Mouse (Mus musculus) lung, postnatal 14 days (tissue): ENCODE measurements at regions not wholly inside any gene's neighbourhood (a gene's known extent, or its start where the extent isn't known, plus 50 kb on each side); places are given as distances from the start of the nearest gene placed in this dataset.

ENCODE experiments used
- DNase-seq: peaks from one replicate; pipeline ENCODE4 v3.0.0; 2021

DNA sequence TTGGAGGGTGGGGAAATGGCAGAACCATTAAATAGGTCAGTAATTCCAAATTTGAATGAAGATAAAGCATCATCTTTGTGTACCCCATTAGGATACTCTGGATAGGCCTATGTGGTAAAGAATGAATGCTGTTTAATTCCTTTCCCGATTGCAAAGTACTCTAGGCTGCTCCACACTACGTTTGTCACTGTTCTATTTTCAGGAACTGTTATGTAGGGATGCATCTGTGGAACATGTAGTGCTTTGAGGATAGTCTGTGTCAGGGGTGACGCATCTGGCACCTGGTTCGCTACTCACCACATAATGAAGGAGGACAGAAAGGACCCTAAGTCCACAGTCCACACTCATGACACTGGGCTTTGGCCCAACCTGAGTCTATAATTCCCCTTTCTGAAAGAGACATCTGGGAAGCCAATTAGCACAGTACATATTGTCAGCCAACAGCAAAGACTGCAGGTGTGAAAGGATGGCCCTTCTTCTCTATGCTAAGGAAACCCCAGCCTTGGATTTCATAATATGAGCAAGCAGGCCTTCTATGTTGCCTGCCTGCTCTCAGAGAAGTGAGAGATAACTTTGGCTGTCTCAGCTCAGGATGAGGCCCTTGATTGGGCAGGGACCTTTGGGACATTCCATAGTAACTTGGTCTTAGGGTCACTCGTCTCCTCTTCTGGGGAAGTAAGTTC, 230.4 kb upstream of the Marcks start:
- DNase-seq: no peak

DNA sequence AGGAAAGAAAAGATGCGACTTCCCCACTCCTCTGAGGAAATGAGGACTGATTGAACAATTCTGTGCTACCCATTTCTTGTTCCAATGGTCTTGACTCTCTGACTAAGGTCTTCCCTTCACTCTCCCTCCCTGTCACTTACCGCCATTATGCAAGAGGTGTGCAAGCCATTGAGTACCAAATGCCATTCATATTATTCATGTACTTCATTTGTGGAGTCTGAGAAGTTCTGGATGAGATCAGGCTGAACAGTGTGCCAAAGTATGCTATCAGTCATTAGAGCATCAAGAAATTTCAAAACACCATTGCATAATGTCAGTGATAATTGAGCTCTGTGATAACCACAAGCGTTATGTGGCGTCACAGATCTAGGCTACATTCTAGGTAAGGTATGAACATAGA, 229.1 kb upstream of the Marcks start:
- no peak for DNase-seq

DNA sequence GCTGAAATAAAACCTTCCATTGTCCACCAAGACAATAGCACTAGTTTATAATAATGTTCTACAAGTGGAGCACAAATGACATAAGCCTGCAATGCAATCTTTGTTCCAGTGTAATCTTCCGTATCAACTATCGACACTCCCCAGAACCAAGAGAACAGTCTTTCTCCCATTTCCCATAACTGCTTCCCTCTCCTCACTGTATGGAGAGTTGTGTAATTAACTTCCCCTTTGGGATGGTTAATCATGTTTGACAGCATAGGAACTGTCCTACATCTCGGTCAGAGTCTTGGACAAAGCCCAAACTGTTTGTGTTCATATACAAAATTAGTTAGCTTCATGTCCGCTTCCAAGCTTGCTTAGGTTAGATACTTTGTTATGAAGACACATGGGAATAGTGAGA, 225.8 kb upstream of the Marcks start:
- DNase-seq: no peak

DNA sequence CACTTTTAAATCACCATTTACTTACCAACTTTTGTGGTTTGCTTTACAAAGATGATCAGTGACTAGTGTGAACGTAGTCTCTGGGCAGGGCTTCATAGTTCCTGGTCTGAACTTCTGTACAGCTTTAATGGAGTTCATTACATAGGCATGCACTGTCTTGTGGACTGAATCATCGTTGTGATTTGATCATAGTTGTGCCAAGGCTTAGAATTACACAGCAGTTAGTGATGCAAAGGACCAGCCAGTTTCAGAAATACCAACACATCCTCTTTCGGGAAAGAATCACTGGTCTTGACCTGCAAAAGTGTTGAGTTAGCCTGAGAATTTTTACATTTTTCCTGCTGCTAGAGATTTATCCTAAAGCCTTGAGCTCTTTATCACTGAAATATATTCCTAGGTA, 222.3 kb upstream of the Marcks start:
- no peak for DNase-seq

DNA sequence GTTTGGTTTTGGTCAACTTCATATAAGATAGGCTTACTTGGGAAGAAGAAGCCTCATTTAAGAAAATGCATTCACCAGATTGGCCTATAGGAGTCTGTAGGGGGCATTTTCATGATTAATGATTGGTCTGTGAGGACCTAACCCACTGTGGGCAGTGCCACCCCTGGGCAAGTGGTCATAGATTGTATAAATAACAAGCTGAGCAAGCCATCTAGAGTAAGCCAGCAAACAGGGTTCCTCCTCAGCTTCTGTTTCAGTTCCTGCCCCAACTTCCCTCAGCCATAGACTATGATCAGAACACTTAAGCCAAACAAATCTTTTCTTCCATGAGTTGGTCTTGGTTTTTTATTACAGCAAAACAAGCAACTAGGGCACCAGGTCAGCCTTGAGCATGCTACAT, 220.2 kb upstream of the Marcks start:
- DNase-seq: no peak

DNA sequence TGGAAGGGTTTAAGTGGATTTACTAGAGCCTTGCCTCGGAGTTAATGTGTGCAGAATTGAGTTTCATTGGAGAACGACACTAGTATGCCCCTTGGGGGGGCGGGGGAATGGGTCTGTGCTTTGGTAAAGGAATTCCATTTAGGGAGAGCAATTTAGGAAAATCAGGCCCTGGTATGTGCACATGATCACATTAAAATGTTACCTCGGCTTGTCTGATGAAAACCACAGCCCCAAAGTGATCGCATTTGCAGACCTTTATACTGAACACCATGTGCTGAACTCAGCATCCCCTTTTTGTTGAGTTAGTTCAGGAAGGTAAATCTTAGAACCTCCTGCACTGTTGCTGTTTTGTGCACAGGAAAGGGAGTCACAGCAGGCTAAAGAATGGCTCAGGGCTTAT, 219.6 kb upstream of the Marcks start:
- DNase-seq: no peak

DNA sequence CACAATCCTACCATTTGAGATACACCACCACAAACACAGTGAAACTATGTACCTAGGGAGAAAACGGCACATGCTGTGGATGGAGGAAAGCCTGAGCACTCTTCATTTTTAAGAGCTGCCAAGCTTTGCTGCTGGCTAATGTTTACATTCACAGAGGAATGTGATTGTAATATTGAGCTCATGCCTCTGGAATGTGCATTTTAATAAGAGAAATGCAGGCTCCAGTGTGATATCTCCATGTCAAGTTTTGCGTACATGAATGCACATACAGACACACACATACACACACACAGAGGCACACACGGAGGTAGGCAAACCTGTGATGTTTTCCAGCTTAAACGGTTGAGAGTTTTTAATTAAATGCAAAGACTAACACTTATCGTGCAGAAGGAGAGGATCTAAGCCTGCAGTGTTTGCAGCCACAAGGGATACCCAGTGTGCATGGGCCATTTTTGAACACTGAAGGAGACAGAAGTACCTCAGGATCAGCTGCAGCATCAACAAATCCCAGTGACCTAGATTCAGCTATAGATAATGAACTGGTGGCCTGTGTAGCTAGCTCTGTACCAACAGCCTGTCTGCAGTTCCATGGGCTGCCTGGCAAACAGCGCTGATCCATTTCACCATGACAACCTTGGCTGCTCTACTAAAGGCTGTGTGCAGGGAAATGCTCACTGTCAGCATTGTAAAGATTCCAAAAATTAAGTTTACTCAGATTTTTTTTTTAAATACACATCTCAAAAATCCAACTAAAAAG, 218.8 kb upstream of the Marcks start:
- DNase-seq: no peak

DNA sequence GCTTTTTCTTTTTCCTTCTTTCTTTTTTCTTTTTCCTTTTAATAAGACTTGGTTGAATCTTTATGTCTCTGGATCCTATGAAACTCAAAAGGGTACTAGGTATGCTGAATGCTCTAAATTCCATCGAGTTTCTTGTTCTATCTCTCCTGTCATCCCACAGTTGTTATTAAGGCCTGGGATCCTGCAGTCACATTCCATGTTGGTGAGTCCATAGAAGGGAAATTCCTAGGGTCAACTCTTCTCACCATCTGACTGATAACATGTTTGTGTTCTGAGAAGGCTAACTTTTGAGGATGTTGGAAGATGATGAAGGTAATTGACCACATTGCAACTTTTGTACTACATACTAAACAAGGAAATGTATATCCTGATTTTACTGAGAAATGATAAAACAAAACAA, 210.5 kb upstream of the Marcks start:
- no peak for DNase-seq

DNA sequence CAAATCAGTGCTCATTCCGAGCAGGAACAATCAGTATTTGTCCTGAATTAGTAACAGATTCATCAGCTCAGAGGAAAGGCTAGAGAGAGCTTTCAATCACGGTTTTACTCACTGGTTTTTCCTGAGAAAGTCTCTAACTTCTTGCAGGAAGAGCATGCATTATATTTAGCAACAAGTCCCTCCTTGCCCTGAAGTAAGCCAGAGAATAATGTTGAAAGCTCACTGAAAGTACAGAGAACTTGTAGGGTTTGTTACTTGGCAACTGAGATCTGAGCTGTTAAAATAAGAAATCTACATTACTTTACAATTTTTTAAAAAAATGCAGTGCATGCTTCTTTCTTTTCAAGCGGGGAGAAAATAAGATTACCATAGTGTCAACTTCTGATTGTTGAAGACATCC, 209.7 kb upstream of the Marcks start:
- no peak for DNase-seq

DNA sequence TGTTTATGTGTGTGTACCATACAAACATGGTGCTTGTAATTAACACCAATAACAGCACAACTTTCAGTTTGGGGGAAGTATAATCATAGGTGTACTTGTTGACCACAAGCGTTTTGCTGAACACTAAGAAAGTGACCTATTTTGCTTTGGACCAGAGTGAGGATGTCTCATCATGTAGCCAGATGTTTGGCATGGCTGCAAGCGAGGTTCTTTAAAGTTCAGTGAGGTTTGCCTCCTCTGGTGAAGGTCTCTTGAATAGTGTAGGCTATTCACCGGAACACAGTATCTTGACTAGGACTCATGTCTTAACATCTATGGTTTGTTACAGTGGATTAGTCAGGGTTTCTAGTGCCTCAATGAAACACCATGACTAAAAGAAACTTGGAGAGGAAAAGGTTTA, 208.9 kb upstream of the Marcks start:
- no peak for DNase-seq

DNA sequence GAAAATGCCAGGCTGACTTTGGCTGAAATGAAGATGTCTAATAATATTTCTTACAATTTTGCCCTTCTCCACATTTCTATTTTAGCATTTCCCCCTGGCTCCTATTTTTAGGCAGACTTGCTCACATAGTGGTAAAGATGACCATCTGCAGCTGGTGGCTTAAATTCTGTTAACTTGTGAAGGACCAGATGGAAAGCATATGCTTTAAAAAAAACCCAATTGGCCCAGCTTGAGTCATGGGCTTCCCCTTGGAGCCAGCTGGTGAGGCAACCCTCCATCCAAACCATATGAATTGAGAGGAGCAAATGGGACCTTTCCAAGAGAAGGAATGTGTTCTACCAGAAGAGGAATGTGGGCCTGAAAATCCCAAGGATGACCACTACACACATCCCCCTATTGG, 204.0 kb upstream of the Marcks start:
- DNase-seq: no peak

DNA sequence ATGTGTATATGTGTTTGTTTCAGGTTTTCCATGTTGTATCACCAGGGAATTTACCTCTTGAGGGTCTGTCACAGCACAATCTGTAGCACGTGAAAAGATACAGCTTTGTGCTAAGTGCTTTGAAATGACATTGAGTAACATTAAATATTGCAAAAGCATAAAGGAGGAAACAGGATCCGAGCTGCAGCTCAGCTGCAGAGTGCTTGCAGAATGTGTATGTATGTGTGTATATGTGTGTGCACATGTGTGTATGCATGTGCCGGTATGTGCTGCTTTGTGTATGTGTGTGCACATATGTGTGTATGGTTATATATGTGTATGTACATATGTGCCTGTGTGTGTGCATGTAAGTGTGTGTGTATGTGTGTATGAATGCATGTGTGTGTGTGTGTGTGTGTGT, 200.9 kb upstream of the Marcks start:
- DNase-seq: no peak

DNA sequence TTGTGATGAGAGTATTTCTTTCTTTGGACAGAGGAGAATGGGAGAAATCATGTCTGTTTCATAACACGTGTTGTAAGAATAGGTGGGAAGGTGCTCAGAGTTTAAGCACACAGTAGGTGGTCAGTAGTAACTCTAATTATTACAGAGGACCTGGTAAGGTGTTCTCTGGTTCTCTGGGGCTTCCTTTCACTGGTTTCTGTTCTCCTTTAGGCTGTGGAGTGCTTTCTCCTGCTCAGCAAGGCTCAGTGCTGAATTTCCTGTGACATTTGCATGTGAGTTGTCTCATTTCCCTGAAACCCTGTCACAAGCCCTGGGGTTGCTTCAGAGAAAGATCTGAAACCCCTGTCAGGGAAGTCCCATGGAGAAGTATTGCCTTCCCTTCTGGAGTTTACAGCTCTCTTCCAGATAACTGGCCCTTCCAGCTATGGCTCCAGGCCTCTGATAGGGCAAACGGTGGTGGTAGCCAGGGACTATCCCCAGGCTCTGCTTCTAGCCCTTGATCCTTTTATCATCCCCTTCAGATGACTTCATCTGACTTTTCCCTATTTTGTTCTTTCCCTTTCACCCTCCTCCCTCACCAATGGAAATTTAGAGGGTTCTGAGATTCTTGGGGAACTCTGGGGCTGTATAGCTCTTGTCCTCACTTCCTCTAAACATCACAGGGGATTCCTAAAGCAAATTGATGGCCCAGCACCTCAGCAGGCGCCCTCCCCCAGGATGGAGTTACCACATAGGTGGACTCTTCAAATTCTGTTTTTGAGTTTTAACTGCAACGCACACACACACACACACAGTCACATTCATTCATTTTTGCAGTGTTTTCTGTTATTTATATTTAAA, 199.6 kb upstream of the Marcks start:
- no peak for DNase-seq

DNA sequence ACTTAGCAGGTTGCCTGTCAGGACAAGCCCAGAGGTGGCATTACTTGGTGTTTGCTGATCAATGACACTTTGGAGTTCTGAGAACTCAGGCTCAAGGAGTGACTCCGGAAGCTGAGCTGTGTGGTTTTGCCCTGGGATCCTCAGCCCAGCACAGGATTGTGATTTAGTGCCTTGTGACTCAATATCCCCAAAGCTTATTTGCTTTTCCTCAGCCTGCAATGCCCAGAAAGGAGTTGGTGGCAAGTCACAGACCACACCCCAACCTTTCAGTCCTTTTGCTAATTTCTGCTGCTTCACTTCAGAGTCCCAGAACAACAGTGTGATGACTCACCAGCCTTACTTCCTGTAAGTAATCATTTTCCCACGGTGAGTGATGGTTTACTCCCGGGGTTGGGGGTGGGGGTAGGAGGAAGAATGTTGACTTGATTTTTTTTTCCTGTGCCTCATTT, 198.5 kb upstream of the Marcks start:
- no peak for DNase-seq

DNA sequence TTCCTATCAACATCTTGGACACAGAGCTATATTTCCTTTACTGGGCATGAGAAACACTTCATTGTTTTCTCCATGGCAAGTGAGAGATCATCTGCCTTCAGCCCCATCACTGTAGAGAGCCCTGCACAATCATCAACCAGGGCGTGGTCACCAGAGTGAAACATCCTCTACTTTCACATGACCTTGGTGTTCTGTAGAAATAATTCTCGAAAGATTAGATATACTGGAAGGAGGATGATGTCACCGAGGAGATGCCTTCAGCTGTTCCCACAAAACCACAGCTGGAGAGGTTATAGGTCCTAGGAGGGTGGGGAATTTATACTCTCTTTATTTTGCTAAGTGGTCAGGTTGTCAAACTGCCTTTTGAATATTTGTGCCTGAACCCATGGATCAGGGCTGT, 196.4 kb upstream of the Marcks start:
- no peak for DNase-seq

DNA sequence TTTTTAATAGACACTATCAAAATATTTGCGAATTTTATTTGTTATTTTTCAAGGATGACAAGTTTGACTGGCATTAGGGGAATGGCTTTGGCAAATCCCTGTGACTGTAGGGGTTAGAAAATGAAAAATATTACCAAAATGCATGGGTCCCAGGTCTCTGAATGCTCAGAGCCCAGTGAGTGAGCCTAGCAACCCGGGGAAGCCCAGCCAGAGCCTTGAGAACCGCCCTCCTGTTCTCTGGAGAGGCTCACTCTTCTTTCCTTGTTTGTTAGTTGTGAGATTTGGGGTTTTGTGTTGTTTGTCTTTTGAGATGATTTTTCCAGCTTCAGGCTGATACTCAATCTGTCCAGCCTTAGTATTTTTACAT, 187.4 kb upstream of the Marcks start:
- no peak for DNase-seq

DNA sequence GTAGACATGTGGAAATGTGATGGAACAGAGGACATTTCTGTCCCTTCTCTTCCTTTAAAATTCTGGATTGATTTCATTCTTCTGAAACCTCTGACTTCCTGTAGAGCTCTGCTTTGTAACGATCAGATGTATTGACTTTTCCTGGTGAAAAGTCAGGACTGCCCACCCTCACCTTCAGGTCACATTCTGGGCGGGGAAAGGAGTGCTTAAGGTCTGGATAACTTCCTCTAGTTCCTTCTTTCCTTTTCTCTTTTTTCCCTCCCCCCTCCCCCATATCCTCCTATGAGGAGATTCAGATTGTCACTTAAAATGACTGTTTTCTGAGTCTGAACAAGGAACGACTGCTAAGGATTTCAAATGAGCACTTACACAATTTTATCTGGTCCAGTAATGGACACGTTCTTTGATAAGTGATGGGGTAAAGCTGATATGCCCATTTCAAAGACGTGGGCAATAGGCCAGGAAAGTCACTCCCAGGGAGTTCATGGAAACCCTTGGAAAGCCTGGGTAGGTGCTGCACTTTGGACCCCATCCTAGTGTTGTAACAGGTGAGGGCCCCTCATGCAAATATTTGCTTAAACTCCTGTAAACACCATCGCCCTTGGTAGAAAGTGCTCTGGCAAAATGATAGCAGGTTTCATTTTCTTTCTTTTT, 186.9 kb upstream of the Marcks start:
- no peak for DNase-seq

DNA sequence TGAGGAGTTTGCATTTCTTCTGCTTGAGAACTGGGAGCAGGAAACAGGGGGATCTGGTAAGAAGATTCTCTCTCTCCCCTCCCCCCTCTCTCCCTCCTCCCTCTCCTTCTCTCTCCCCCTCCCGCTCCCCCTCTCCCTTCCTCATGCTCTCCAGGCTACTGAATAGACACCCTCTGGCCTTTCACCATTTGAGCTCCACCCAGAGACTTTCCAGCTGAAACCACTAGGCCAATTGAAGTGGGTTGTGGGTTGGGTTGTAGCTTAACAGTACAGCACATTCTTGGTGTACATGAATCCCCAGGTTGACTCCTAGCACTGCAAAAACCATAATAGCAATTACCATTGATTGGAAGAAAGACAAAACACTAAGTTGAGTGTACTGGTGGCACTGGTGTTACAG, 185.0 kb upstream of the Marcks start:
- DNase-seq: no peak

DNA sequence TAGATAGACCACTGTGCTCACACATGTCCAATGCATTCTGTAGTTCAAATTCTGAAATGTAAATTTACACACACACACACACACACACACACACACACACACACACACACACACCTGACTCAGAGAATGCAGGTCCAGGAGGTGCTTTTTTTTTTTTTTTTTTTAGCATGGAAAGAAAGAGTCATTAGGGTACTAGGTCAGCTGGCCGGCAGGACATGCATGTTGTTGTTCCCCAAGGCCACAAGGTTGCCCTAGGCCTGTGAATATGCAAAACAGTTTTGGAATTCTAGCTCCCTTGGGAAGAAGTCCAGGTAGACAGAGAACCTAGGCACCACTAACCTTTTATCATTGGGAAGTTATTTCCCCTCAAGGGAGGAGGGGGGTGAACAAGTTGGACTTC, 184.1 kb upstream of the Marcks start:
- no peak for DNase-seq

DNA sequence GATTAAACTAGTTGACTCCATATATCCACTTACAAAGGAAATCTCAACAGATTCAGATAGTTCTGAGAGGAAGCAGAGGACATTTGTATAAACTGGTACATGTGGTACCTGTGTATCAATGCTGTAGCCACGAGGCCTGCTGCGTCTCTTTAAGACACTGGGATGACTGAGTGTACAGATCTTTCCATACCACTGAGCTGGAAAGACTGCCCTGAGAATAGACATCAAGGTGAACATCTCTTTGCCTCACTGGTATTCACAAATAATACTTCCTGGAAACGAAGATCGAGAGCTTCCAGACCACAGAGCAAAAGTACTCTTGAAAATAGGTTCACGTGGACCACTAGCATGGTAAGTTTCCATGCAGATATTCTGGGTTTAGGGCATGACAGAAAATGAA, 183.6 kb upstream of the Marcks start:
- DNase-seq: no peak

DNA sequence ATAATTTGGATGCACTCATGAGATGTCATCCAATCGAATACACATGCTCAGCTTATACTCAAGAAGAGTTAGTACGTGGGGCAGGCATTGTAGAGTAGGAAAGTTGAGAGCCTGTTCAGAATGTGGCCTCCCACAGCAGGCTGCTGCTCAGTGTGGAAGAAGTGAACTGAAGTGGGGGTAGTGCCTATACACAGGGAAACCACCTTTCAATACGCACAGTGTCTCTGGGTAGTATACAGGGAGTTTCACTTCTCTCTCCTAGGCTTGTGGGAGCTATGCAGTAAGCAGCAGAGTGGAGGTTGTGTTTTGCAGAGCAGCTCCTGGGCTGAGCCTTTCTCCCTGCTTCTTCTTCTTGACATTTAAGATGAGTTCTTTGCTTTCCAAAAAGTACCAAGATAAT, 182.5 kb upstream of the Marcks start:
- DNase-seq: no peak

DNA sequence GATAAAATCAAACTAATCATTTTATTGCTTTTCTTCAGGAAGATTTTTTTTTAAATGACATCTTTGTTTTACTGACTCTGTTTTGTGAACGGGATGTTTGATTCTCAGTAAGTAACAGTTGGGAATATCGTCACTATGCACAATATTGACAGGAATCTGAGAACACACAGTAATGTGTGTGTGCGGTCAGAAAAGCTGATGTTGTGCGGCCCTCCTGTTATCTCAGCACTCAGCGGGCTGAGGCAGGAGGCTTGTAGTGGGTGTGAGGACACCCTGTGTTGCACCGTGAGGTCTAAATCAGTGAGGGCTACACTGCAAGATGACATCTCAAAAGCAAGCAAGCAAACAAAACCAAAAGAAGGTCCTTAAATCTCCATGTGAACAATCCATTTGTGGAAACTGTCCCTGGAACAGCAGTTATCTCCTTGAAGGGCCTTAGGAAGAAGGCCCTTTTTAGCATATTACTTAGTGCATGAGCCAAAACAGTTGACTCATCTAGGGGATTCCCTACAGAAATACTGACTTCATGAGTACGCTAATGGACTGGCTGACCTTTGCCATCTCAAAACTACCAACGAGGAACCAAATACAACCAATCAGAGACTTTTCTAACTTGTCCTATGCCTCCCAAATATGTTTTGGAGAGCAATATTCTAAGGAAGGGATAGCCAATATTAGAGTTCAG, 181.2 kb upstream of the Marcks start:
- no peak for DNase-seq

DNA sequence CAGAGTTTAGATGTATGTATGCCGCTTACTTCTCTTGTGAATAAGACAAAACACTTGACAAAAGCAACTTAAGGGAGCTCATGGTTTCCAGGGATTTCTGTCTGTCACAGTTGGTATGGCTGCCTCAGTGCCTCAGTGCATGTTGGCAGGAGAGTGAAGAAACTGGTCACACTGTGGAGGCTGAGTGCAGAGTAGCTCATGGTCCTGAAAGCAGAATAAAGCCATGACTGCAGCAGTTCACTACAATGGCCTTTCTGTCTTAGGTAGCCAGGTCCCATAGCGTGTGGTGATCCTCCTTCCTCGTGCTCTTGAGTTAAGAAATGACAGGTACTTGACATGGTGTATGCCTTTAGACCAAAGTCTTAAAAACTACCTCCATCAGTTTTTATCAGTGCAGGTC, 178.0 kb upstream of the Marcks start:
- no peak for DNase-seq
